20 mouse cellular contexts compared by ENCODE assay signal in genomic region chr14:118895655-118896054, GRCm38 (mm10). TPM values are rescaled to one million over a fixed set of nuclear protein-coding genes. Genes with fewer than 3 reads are reported as not detected.
DNase-seq lines count a peak whose midpoint lies in the region; ATAC-seq lines count a peak whose summit lies in the region.
"Had no signal": no experiment of that assay in that cellular context is flagged by ENCODE, and none has a peak within 500 bp of the region (broad histone marks: within the 10 kb centered on the region; RNA-seq: fewer than 3 reads in every experiment).

No protein-coding gene starts in this region.

- 74% methylated on average over 10 of the region's 10 CpGs for WGBS in kidney, embryonic 14.5 days
- 68% methylated on average over 10 of the region's 10 CpGs for WGBS in kidney, embryonic 16.5 days

- H3K27ac ChIP-seq in kidney, embryonic 14.5 days (ENCODE audit: low read depth, low read length): no peak overlapping the region
- H3K27ac ChIP-seq in kidney, embryonic 16.5 days (ENCODE audit: low read length): peak overlapping the region; percentile 50
- H3K27ac ChIP-seq: embryonic facial prominence, embryonic 12.5 days; gastrocnemius, adult 2 months; heart, embryonic 10.5 days; hindbrain, embryonic 12.5 days had no signal

- ATAC-seq in kidney, embryonic 14.5 days (ENCODE audit: low FRiP score, low TSS enrichment): no peak
- ATAC-seq in kidney, embryonic 16.5 days (ENCODE audit: low FRiP score, low TSS enrichment): peak; percentile 55; the same call in 1 of the 2 replicates
- ATAC-seq: CD4-positive, CD25-positive, alpha-beta regulatory T cell, adult 4 months; forebrain, embryonic 16.5 days had no signal

- no peak overlapping the region for H3K9ac ChIP-seq in kidney, embryonic 14.5 days (ENCODE audit: low read depth, low read length)
- H3K9ac ChIP-seq in kidney, embryonic 16.5 days (replicated peaks; ENCODE audit: low read length): no peak overlapping the region
- H3K9ac ChIP-seq: embryonic facial prominence, embryonic 12.5 days; hindbrain, embryonic 12.5 days had no signal

- H3K4me2 ChIP-seq in kidney, embryonic 14.5 days (replicated peaks; ENCODE audit: low read depth, low read length): no peak overlapping the region
- H3K4me2 ChIP-seq in kidney, embryonic 16.5 days (replicated peaks; ENCODE audit: low read depth, low read length): no peak overlapping the region
- H3K4me2 ChIP-seq: embryonic facial prominence, embryonic 12.5 days; hindbrain, embryonic 12.5 days had no signal

- no peaks in the 10 kb centered on the region for H3K27me3 ChIP-seq in kidney, embryonic 14.5 days (ENCODE audit: control insufficient read depth, insufficient read depth, low read length)
- H3K27me3 ChIP-seq in kidney, embryonic 16.5 days (ENCODE audit: insufficient read depth, low read length): no peaks in the 10 kb centered on the region
- H3K27me3 ChIP-seq: embryonic facial prominence, embryonic 12.5 days; hindbrain, embryonic 12.5 days had no signal

- H3K9me3 ChIP-seq in kidney, embryonic 14.5 days (ENCODE audit: control insufficient read depth, low read length): no peaks in the 10 kb centered on the region
- no peaks in the 10 kb centered on the region for H3K9me3 ChIP-seq in kidney, embryonic 16.5 days (ENCODE audit: low read length)
- H3K9me3 ChIP-seq: embryonic facial prominence, embryonic 12.5 days; G1E; heart, embryonic 10.5 days; hindbrain, embryonic 12.5 days had no signal

- intact Hi-C loops in gastrocnemius, postnatal 14 days (cut with DNase I; ENCODE audit: low total_unique reads): no loop called here

- DNase-seq in kidney, adult 11 months: peak; percentile 78
- DNase-seq in kidney, postnatal 25 days: peak; percentile 73 to 82
- DNase-seq in spleen, adult 18-20 months: no peak
- DNase-seq in gastrocnemius, postnatal 14 days: no peak
- DNase-seq in right cerebral cortex, postnatal 4 days: no peak
- DNase-seq: B cell, adult 2 months; cerebellum, adult 11 months; cerebellum, adult 8-10 months; gastrocnemius, adult 2 months; gastrocnemius, postnatal 36 days; heart, adult 11 months; heart, postnatal 4 days had no signal

- no peaks in the 10 kb centered on the region for H3K4me1 ChIP-seq in kidney, embryonic 14.5 days (ENCODE audit: control insufficient read depth, insufficient read depth, low read length)
- H3K4me1 ChIP-seq in kidney, embryonic 16.5 days (ENCODE audit: insufficient read depth, low read length): 0 out of 2 replicates have a peak, but pooled peaks cover 3% of the 10 kb centered on the region
- H3K4me1 ChIP-seq: embryonic facial prominence, embryonic 12.5 days; heart, embryonic 10.5 days; hindbrain, embryonic 12.5 days had no signal

- no peak overlapping the region for H3K4me3 ChIP-seq in kidney, embryonic 14.5 days (ENCODE audit: low read length)
- H3K4me3 ChIP-seq in kidney, embryonic 16.5 days (ENCODE audit: low read length): no peak overlapping the region
- H3K4me3 ChIP-seq: embryonic facial prominence, embryonic 12.5 days; gastrocnemius, adult 2 months; heart, embryonic 10.5 days; hindbrain, embryonic 12.5 days had no signal

- peaks cover 46% of the 10 kb centered on the region for H3K36me3 ChIP-seq in kidney, embryonic 14.5 days (ENCODE audit: control insufficient read depth, insufficient read depth, low read length)
- peaks cover 20% of the 10 kb centered on the region for H3K36me3 ChIP-seq in kidney, embryonic 16.5 days (ENCODE audit: insufficient read depth, low read length)
- H3K36me3 ChIP-seq: G1E had no signal

RNA-seq across cellular contexts. Expression of gene Dzip1, which starts 29.6 kb away (rescaled TPM):
- polyA plus RNA-seq in kidney, embryonic 14.5 days (2014; fragmentation: Nextera tagmentation; extraction: Ambion mirVana): 21.4 and 26.7 TPM in 2 replicates
- polyA plus RNA-seq in kidney, embryonic 16.5 days (2015; fragmentation: Nextera tagmentation; extraction: Ambion mirVana): 15.8 and 18.6 TPM in 2 replicates
- total RNA-seq in gastrocnemius, postnatal 14 days (2021): 1 to 10 TPM; 3.0 to 4.3 TPM

RNA-seq across cellular contexts. Expression of gene Dnajc3, which starts 42.1 kb away (rescaled TPM):
- 35.3 and 46.7 TPM in 2 replicates for polyA plus RNA-seq in kidney, embryonic 14.5 days (2014; fragmentation: Nextera tagmentation; extraction: Ambion mirVana)
- 48.9 and 52.3 TPM in 2 replicates for polyA plus RNA-seq in kidney, embryonic 16.5 days (2015; fragmentation: Nextera tagmentation; extraction: Ambion mirVana)
- 10 to 100 TPM; 19.3 to 22.0 TPM for total RNA-seq in gastrocnemius, postnatal 14 days (2021)

Comparison
In these comparisons a context has a peak if more than half of its experiments do, and no peak if none do; other contexts are left out.
1. DNase-seq: peak in kidney, adult 11 months (single experiment) and kidney, postnatal 25 days (2 of 2); none in spleen, adult 18-20 months (0 of 2), gastrocnemius, postnatal 14 days (single experiment) and right cerebral cortex, postnatal 4 days (single experiment).